Mouse (Mus musculus): ENCODE results near the gene Crkl. TPM values are rescaled to one million over a fixed set of nuclear protein-coding genes. Genes with fewer than 3 reads are reported as not detected.

Crkl gene
- total and polyA plus RNA-seq, 3 experiments: 22.6 to 40.3 (median 22.9) TPM

GRCm38 (mm10) chr16:17528276-17528675 is 76.5 kb downstream of the Crkl start:
- no peaks in the 10 kb centered on the region for H3K9me3 ChIP-seq (replicated peaks)
- H3K4me3 ChIP-seq (ENCODE audit: low read depth, low read length): no peak overlapping the region; the same call in 1 of the 2 replicates
- no peak for DNase-seq (ENCODE audit: low spot score)
- TF ChIP-seq TAL1 (conservative IDR thresholded peaks at IDR 0.05; ENCODE audit: low read depth, low read length) (no peak), CTCF (IDR thresholded peaks at IDR 0.05; ENCODE audit: low read depth, low read length) (no peak), POLR2AphosphoS5 (IDR thresholded peaks at IDR 0.05; ENCODE audit: insufficient replicate concordance, low read depth, low read length) (no peak)
- H3K36me3 ChIP-seq (replicated peaks): peaks cover 64% of the 10 kb centered on the region
- H3K27me3 ChIP-seq (ENCODE audit: insufficient read depth, low read length): no peaks in the 10 kb centered on the region
- H3K4me1 ChIP-seq (ENCODE audit: insufficient read depth, low read depth, low read length): peaks cover 49% of the 10 kb centered on the region
- no peak for ATAC-seq (ENCODE audit: extremely low read depth, insufficient number of reproducible peaks, low FRiP score, poor library complexity, severe bottlenecking)

- Histone ChIP-seq H3K36me3 (replicated peaks) (peaks cover 48% of the 10 kb centered on the region), H3K9me3 (replicated peaks) (no peaks in the 10 kb centered on the region), H3K4me1 (ENCODE audit: insufficient read depth, low read depth, low read length) (peaks cover 49% of the 10 kb centered on the region), H3K4me3 (ENCODE audit: low read depth, low read length) (peak overlapping the region; percentile 78), H3K27me3 (ENCODE audit: insufficient read depth, low read length) (no peaks in the 10 kb centered on the region)
- DNase-seq (ENCODE audit: low spot score) (peak; percentile 14), ATAC-seq (ENCODE audit: extremely low read depth, insufficient number of reproducible peaks, low FRiP score, poor library complexity, severe bottlenecking) (no peak)
- TF ChIP-seq TAL1 (conservative IDR thresholded peaks at IDR 0.05; ENCODE audit: low read depth, low read length): no peak
- TF ChIP-seq GATA1 (IDR thresholded peaks at IDR 0.05; ENCODE audit: borderline replicate concordance, low read length): no peak
- no peak for TF ChIP-seq GATA2 (IDR thresholded peaks at IDR 0.05; ENCODE audit: borderline replicate concordance, low read depth, low read length)
- TF ChIP-seq POLR2AphosphoS5 (IDR thresholded peaks at IDR 0.05; ENCODE audit: insufficient replicate concordance, low read depth, low read length): no peak
- no peak for TF ChIP-seq CTCF (IDR thresholded peaks at IDR 0.05; ENCODE audit: low read depth, low read length)
These were observed 78.3 kb downstream of the Crkl start for GRCm38 (mm10) chr16:17529981-17530586.

GRCm38 (mm10) chr16:17530640-17531288 is 79.0 kb downstream of the Crkl start, which contains the start of gene Thap7:
TSS of gene Thap7 (minus strand) at chr16:17531136.
- ATAC-seq (ENCODE audit: extremely low read depth, insufficient number of reproducible peaks, low FRiP score, poor library complexity, severe bottlenecking): peak; percentile 88
- no peak for TF ChIP-seq TAL1 (conservative IDR thresholded peaks at IDR 0.05; ENCODE audit: low read depth, low read length)
- no peak for TF ChIP-seq CTCF (IDR thresholded peaks at IDR 0.05; ENCODE audit: low read depth, low read length)
- no peak for TF ChIP-seq GATA1 (IDR thresholded peaks at IDR 0.05; ENCODE audit: borderline replicate concordance, low read length)
- TF ChIP-seq POLR2AphosphoS5 (IDR thresholded peaks at IDR 0.05; ENCODE audit: insufficient replicate concordance, low read depth, low read length): no peak
- no peak for TF ChIP-seq GATA2 (IDR thresholded peaks at IDR 0.05; ENCODE audit: borderline replicate concordance, low read depth, low read length)
- Histone ChIP-seq H3K4me1 (ENCODE audit: insufficient read depth, low read depth, low read length) (peaks cover 46% of the 10 kb centered on the region), H3K4me3 (ENCODE audit: low read depth, low read length) (peak within 1 kb of the TSS; percentile 78), H3K9me3 (replicated peaks) (no peaks in the 10 kb centered on the region), H3K36me3 (replicated peaks) (peaks cover 41% of the 10 kb centered on the region), H3K27me3 (ENCODE audit: insufficient read depth, low read length) (no peaks in the 10 kb centered on the region)
- peak; percentile 97 for DNase-seq (ENCODE audit: low spot score)

- ATAC-seq (ENCODE audit: extremely low read depth, insufficient number of reproducible peaks, low FRiP score, poor library complexity, severe bottlenecking): no peak
- Histone ChIP-seq H3K4me1 (ENCODE audit: insufficient read depth, low read depth, low read length) (peaks cover 41% of the 10 kb centered on the region), H3K36me3 (replicated peaks) (peaks cover 26% of the 10 kb centered on the region), H3K27me3 (ENCODE audit: insufficient read depth, low read length) (no peaks in the 10 kb centered on the region), H3K4me3 (ENCODE audit: low read depth, low read length) (no peak overlapping the region), H3K9me3 (replicated peaks) (no peaks in the 10 kb centered on the region)
- TF ChIP-seq GATA1 (IDR thresholded peaks at IDR 0.05; ENCODE audit: borderline replicate concordance, low read length) (no peak), POLR2AphosphoS5 (IDR thresholded peaks at IDR 0.05; ENCODE audit: insufficient replicate concordance, low read depth, low read length) (no peak), GATA2 (IDR thresholded peaks at IDR 0.05; ENCODE audit: borderline replicate concordance, low read depth, low read length) (no peak), TAL1 (conservative IDR thresholded peaks at IDR 0.05; ENCODE audit: low read depth, low read length) (no peak), CTCF (IDR thresholded peaks at IDR 0.05; ENCODE audit: low read depth, low read length) (no peak)
- DNase-seq (ENCODE audit: low spot score): no peak
These were observed 80.5 kb downstream of the Crkl start for GRCm38 (mm10) chr16:17532271-17532670.

- no peaks in the 10 kb centered on the region for H3K27me3 ChIP-seq (ENCODE audit: insufficient read depth, low read length)
- H3K4me3 ChIP-seq (ENCODE audit: low read depth, low read length): no peak overlapping the region
- no peak for ATAC-seq (ENCODE audit: extremely low read depth, insufficient number of reproducible peaks, low FRiP score, poor library complexity, severe bottlenecking)
- H3K36me3 ChIP-seq (replicated peaks): peaks cover 21% of the 10 kb centered on the region
- peaks cover 36% of the 10 kb centered on the region for H3K4me1 ChIP-seq (ENCODE audit: insufficient read depth, low read depth, low read length)
- H3K9me3 ChIP-seq (replicated peaks): no peaks in the 10 kb centered on the region
- no peak for DNase-seq (ENCODE audit: low spot score)
- TF ChIP-seq CTCF (IDR thresholded peaks at IDR 0.05; ENCODE audit: low read depth, low read length) (no peak), TAL1 (conservative IDR thresholded peaks at IDR 0.05; ENCODE audit: low read depth, low read length) (no peak), GATA1 (IDR thresholded peaks at IDR 0.05; ENCODE audit: borderline replicate concordance, low read length) (no peak), GATA2 (IDR thresholded peaks at IDR 0.05; ENCODE audit: borderline replicate concordance, low read depth, low read length) (no peak), POLR2AphosphoS5 (IDR thresholded peaks at IDR 0.05; ENCODE audit: insufficient replicate concordance, low read depth, low read length) (no peak)
These were observed 81.0 kb downstream of the Crkl start for GRCm38 (mm10) chr16:17532676-17533329.

GRCm38 (mm10) chr16:17536584-17536983 is 84.8 kb downstream of the Crkl start:
- TF ChIP-seq CTCF (IDR thresholded peaks at IDR 0.05; ENCODE audit: low read depth, low read length) (no peak), POLR2AphosphoS5 (IDR thresholded peaks at IDR 0.05; ENCODE audit: insufficient replicate concordance, low read depth, low read length) (no peak), GATA1 (IDR thresholded peaks at IDR 0.05; ENCODE audit: borderline replicate concordance, low read length) (no peak), GATA2 (IDR thresholded peaks at IDR 0.05; ENCODE audit: borderline replicate concordance, low read depth, low read length) (no peak), TAL1 (conservative IDR thresholded peaks at IDR 0.05; ENCODE audit: low read depth, low read length) (no peak)
- Histone ChIP-seq H3K9me3 (replicated peaks) (no peaks in the 10 kb centered on the region), H3K36me3 (replicated peaks) (no peaks in the 10 kb centered on the region), H3K4me1 (ENCODE audit: insufficient read depth, low read depth, low read length) (peaks cover 10% of the 10 kb centered on the region), H3K27me3 (ENCODE audit: insufficient read depth, low read length) (peaks cover 9% of the 10 kb centered on the region), H3K4me3 (ENCODE audit: low read depth, low read length) (no peak overlapping the region)
- no peak for DNase-seq (ENCODE audit: low spot score)
- no peak for ATAC-seq (ENCODE audit: extremely low read depth, insufficient number of reproducible peaks, low FRiP score, poor library complexity, severe bottlenecking)

Other genes with a start within 250 kb of the Crkl start
- gene Ube2l3, start 249.3 kb upstream of the Crkl start, total RNA-seq (2014; fragmentation: Nextera tagmentation): 356 and 455 TPM in 2 replicates
- gene Ube2l3, start 249.3 kb upstream of the Crkl start, total RNA-seq (2017): 143 and 176 TPM in 2 replicates
- 96.3 and 111 TPM in 2 replicates for gene Ube2l3, start 249.3 kb upstream of the Crkl start, polyA plus RNA-seq (2012)
- gene Rimbp3, start 243.4 kb upstream of the Crkl start, total RNA-seq (2014; fragmentation: Nextera tagmentation): 5.6 TPM in 2 replicates
- gene Rimbp3, start 243.4 kb upstream of the Crkl start, total RNA-seq (2017): 1.6 and 2.1 TPM in 2 replicates
- gene Rimbp3, start 243.4 kb upstream of the Crkl start, polyA plus RNA-seq (2012): 1.5 and 1.7 TPM in 2 replicates
- 25.1 and 25.6 TPM in 2 replicates for gene Hic2, start 218.4 kb upstream of the Crkl start, total RNA-seq (2014; fragmentation: Nextera tagmentation)
- gene Hic2, start 218.4 kb upstream of the Crkl start, total RNA-seq (2017): 14.8 and 15.1 TPM in 2 replicates
- 21.4 and 22.0 TPM in 2 replicates for gene Hic2, start 218.4 kb upstream of the Crkl start, polyA plus RNA-seq (2012)
- gene Tmem191c, start 175.9 kb upstream of the Crkl start, total RNA-seq (2014; fragmentation: Nextera tagmentation): 4.5 and 5.1 TPM in 2 replicates
- 21.6 and 23.4 TPM in 2 replicates for gene Tmem191c, start 175.9 kb upstream of the Crkl start, total RNA-seq (2017)
- 27.8 and 32.7 TPM in 2 replicates for gene Tmem191c, start 175.9 kb upstream of the Crkl start, polyA plus RNA-seq (2012)
- gene Serpind1, start 120.6 kb upstream of the Crkl start, total RNA-seq (2014; fragmentation: Nextera tagmentation): not detected in 2 replicates
- 0.11 TPM in 1 of 2 replicates, not detected in the other for gene Serpind1, start 120.6 kb upstream of the Crkl start, total RNA-seq (2017)
- not detected in 2 replicates for gene Serpind1, start 120.6 kb upstream of the Crkl start, polyA plus RNA-seq (2012)
- 27.9 and 30.8 TPM in 2 replicates for gene Snap29, start 46.0 kb upstream of the Crkl start, total RNA-seq (2014; fragmentation: Nextera tagmentation)
- 42.8 and 45.7 TPM in 2 replicates for gene Snap29, start 46.0 kb upstream of the Crkl start, total RNA-seq (2017)
- 5.3 and 6.5 TPM in 2 replicates for gene Snap29, start 46.0 kb upstream of the Crkl start, polyA plus RNA-seq (2012)
- 60.7 and 62.9 TPM in 2 replicates for gene Pi4ka, start 45.7 kb upstream of the Crkl start, total RNA-seq (2014; fragmentation: Nextera tagmentation)
- gene Pi4ka, start 45.7 kb upstream of the Crkl start, total RNA-seq (2017): 46.5 and 59.6 TPM in 2 replicates
- 18.2 and 21.1 TPM in 2 replicates for gene Pi4ka, start 45.7 kb upstream of the Crkl start, polyA plus RNA-seq (2012)
- gene Aifm3, start 37.6 kb downstream of the Crkl start, total RNA-seq (2014; fragmentation: Nextera tagmentation): not detected in 2 replicates
- gene Aifm3, start 37.6 kb downstream of the Crkl start, total RNA-seq (2017): 0.05 TPM in 1 of 2 replicates, not detected in the other
- not detected in 2 replicates for gene Aifm3, start 37.6 kb downstream of the Crkl start, polyA plus RNA-seq (2012)
- gene Lztr1, start 56.7 kb downstream of the Crkl start, total RNA-seq (2014; fragmentation: Nextera tagmentation): 48.4 and 78.0 TPM in 2 replicates
- gene Lztr1, start 56.7 kb downstream of the Crkl start, total RNA-seq (2017): 54.7 and 58.5 TPM in 2 replicates
- 35.9 and 42.5 TPM in 2 replicates for gene Lztr1, start 56.7 kb downstream of the Crkl start, polyA plus RNA-seq (2012)
- 11.7 and 22.5 TPM in 2 replicates for gene Thap7, start 79.1 kb downstream of the Crkl start, total RNA-seq (2014; fragmentation: Nextera tagmentation)
- 38.1 and 54.1 TPM in 2 replicates for gene Thap7, start 79.1 kb downstream of the Crkl start, total RNA-seq (2017)
- gene Thap7, start 79.1 kb downstream of the Crkl start, polyA plus RNA-seq (2012): 148 and 183 TPM in 2 replicates
- 0.53 TPM in 1 of 2 replicates, not detected in the other for gene Lrrc74b, start 109.3 kb downstream of the Crkl start, total RNA-seq (2014; fragmentation: Nextera tagmentation)
- gene Lrrc74b, start 109.3 kb downstream of the Crkl start, total RNA-seq (2017): 0.17 and 0.33 TPM in 2 replicates
- 0.03 TPM in 1 of 2 replicates, not detected in the other for gene Lrrc74b, start 109.3 kb downstream of the Crkl start, polyA plus RNA-seq (2012)
- not detected in 2 replicates for gene P2rx6, start 109.9 kb downstream of the Crkl start, total RNA-seq (2014; fragmentation: Nextera tagmentation)
- gene P2rx6, start 109.9 kb downstream of the Crkl start, total RNA-seq (2017): 0.11 and 0.12 TPM in 2 replicates
- gene P2rx6, start 109.9 kb downstream of the Crkl start, polyA plus RNA-seq (2012): not detected in 2 replicates
- gene Slc7a4, start 131.2 kb downstream of the Crkl start, total RNA-seq (2014; fragmentation: Nextera tagmentation): not detected in 2 replicates
- gene Slc7a4, start 131.2 kb downstream of the Crkl start, total RNA-seq (2017): 0.05 TPM in 1 of 2 replicates, not detected in the other
- gene Slc7a4, start 131.2 kb downstream of the Crkl start, polyA plus RNA-seq (2012): not detected in 2 replicates
- 55.5 and 78.9 TPM in 2 replicates for gene Smpd4, start 167.4 kb downstream of the Crkl start, total RNA-seq (2014; fragmentation: Nextera tagmentation)
- gene Smpd4, start 167.4 kb downstream of the Crkl start, total RNA-seq (2017): 38.5 and 44.4 TPM in 2 replicates
- gene Smpd4, start 167.4 kb downstream of the Crkl start, polyA plus RNA-seq (2012): 12.6 and 24.5 TPM in 2 replicates
- not detected in 2 replicates for gene Ccdc74a, start 194.5 kb downstream of the Crkl start, total RNA-seq (2014; fragmentation: Nextera tagmentation)
- gene Ccdc74a, start 194.5 kb downstream of the Crkl start, total RNA-seq (2017): 3.7 and 4.2 TPM in 2 replicates
- gene Ccdc74a, start 194.5 kb downstream of the Crkl start, polyA plus RNA-seq (2012): 0.98 and 1.8 TPM in 2 replicates

All from G1E (cell line).